Mouse (Mus musculus): ENCODE data around the gene Mocs3. TPM values are rescaled to one million over a fixed set of nuclear protein-coding genes. Genes with fewer than 3 reads are reported as not detected.

Gene Mocs3
- total and polyA plus RNA-seq, 3 experiments: 2.9 to 5.1 TPM; not detected in 1

DNA sequence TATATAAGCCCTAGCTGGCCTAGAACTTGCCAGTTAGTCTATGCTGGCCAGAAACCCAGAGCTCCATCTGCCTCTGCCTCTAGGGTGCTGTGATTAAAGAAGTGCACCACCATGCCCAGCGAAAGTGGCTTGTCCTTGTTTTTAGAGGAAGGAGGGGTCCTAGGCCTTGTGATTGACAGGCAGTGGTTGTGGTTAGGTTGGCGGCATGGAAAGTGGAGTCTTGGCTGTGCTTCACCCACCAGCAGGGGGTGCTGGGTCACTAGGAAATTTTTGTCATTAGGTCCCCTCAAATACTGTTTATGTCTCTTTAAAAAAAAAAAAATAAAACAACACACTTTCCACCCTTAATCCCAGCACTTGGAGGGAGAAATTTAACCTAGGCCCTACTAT, 18.4 kb downstream of the Mocs3 start:
- Histone ChIP-seq H3K9ac (ENCODE audit: control insufficient read depth, low read depth, low read length, poor library complexity, severe bottlenecking) (no peak overlapping the region), H3K4me1 (ENCODE audit: control insufficient read depth in 1 of 2, insufficient read depth in 2 of 2, low read length in 2 of 2) (no peaks in the 10 kb centered on the region), H3K27ac (ENCODE audit: control insufficient read depth, low read depth, low read length) (no peak overlapping the region), H3K36me3 (ENCODE audit: control insufficient read depth in 1 of 2, insufficient read depth in 2 of 2, low read length in 2 of 2) (no peaks in the 10 kb centered on the region), H3K9me3 (replicated peaks; ENCODE audit: insufficient read depth, low read length) (no peaks in the 10 kb centered on the region), H3K4me3 (ENCODE audit: control insufficient read depth in 1 of 2, insufficient read depth in 1 of 2, low read depth in 2 of 2, low read length in 2 of 2) (no peak overlapping the region), H3K27me3 (ENCODE audit: control insufficient read depth in 1 of 2, insufficient read depth in 2 of 2, low read length in 2 of 2) (no peaks in the 10 kb centered on the region), H3K79me2 (ENCODE audit: control insufficient read depth, insufficient read depth, low read length, poor library complexity) (no peaks in the 10 kb centered on the region)
- TF ChIP-seq TAL1 (IDR thresholded peaks at IDR 0.05; ENCODE audit: low read length) (no peak), SMC3 (IDR thresholded peaks at IDR 0.05; ENCODE audit: low read depth, low read length) (0 out of 2 replicates have a peak, but pooled peaks have one; percentile 23), SIN3A (IDR thresholded peaks at IDR 0.05; ENCODE audit: low read length) (no peak), ZNF384 (IDR thresholded peaks at IDR 0.05; ENCODE audit: low read depth, low read length) (peak; percentile 80), CTCF (IDR thresholded peaks at IDR 0.05 in 2 of 3, conservative IDR thresholded peaks at IDR 0.05 in 1 of 3; ENCODE audit: control insufficient read depth in 1 of 3, insufficient read depth in 1 of 3, low read depth in 2 of 3, low read length in 3 of 3, poor library complexity in 1 of 3, severe bottlenecking in 1 of 3) (peak; percentile 37 to 62 (median 58)), RAD21 (IDR thresholded peaks at IDR 0.05; ENCODE audit: low read depth, low read length) (peak; percentile 36)
- DNase-seq (ENCODE audit: low read depth, low spot score): peak; percentile 63

DNA sequence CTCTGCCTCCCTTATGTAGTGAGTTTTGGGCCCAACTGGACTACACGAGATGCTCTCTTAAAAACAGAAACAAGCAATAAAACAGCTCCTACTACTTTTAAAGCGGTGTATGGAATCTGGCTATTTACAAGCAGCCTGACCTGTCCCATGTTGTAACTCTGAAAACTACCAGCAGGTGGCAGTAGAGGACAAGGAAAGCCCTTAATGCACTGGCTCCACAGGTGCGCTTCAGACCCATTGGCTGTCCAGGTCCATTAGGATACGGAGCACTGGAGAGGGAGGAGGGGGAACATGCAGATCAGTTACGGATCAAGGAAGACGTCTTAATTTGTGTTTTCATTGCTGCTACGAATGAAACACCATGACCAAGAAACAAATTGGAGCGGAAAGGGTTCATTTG, 19.8 kb downstream of the Mocs3 start:
- H3K9me3 ChIP-seq (replicated peaks; ENCODE audit: insufficient read depth, low read length): no peaks in the 10 kb centered on the region
- peak; percentile 84 for DNase-seq (ENCODE audit: low read depth, low spot score)
- TF ChIP-seq GABPA (IDR thresholded peaks at IDR 0.05; ENCODE audit: low read depth, low read length): no peak
- TF ChIP-seq POLR2A (IDR thresholded peaks at IDR 0.05; ENCODE audit: control insufficient read depth in 1 of 2, insufficient read depth in 1 of 2, low read depth in 1 of 2, low read length in 2 of 2, poor library complexity in 1 of 2): no peak
- no peak for TF ChIP-seq KAT2A (conservative IDR thresholded peaks at IDR 0.05; ENCODE audit: low read depth, low read length)
- TF ChIP-seq NELFE (IDR thresholded peaks at IDR 0.05; ENCODE audit: low read depth, low read length): no peak
- no peak for TF ChIP-seq USF1 (IDR thresholded peaks at IDR 0.05; ENCODE audit: low read depth, low read length)
- no peak for TF ChIP-seq MAFK (IDR thresholded peaks at IDR 0.05; ENCODE audit: borderline replicate concordance, low read depth, low read length)
- no peak for TF ChIP-seq MEF2A (IDR thresholded peaks at IDR 0.05; ENCODE audit: extremely low read depth, insufficient replicate concordance, low read depth, low read length, poor library complexity, severe bottlenecking)
- TF ChIP-seq CHD2 (IDR thresholded peaks at IDR 0.05; ENCODE audit: low read length): no peak
- no peak for TF ChIP-seq SIN3A (IDR thresholded peaks at IDR 0.05; ENCODE audit: low read length)
- TF ChIP-seq TAL1 (IDR thresholded peaks at IDR 0.05; ENCODE audit: low read length): no peak
- TF ChIP-seq RAD21 (IDR thresholded peaks at IDR 0.05; ENCODE audit: low read depth, low read length): peak; percentile 95
- no peak for TF ChIP-seq MYB (IDR thresholded peaks at IDR 0.05; ENCODE audit: low read depth, low read length)
- no peak for TF ChIP-seq EP300 (IDR thresholded peaks at IDR 0.05; ENCODE audit: low read depth in 1 of 2, low read length in 2 of 2)
- TF ChIP-seq ZKSCAN1 (IDR thresholded peaks at IDR 0.05; ENCODE audit: low read depth, low read length): no peak
- TF ChIP-seq SMC3 (IDR thresholded peaks at IDR 0.05; ENCODE audit: low read depth, low read length): peak; percentile 77
- TF ChIP-seq ZC3H11A (IDR thresholded peaks at IDR 0.05; ENCODE audit: low read depth, low read length): peak; percentile 80
- no peak for TF ChIP-seq TBP (IDR thresholded peaks at IDR 0.05; ENCODE audit: low read depth, low read length)
- TF ChIP-seq ZNF384 (IDR thresholded peaks at IDR 0.05; ENCODE audit: low read depth, low read length): 0 out of 2 replicates have a peak, but pooled peaks have one; percentile 19
- TF ChIP-seq CTCF (IDR thresholded peaks at IDR 0.05 in 2 of 3, conservative IDR thresholded peaks at IDR 0.05 in 1 of 3; ENCODE audit: control insufficient read depth in 1 of 3, insufficient read depth in 1 of 3, low read depth in 2 of 3, low read length in 3 of 3, poor library complexity in 1 of 3, severe bottlenecking in 1 of 3): peak; percentile 78 to 95 (median 80)
- TF ChIP-seq JUND (IDR thresholded peaks at IDR 0.05; ENCODE audit: low read depth, low read length): no peak
- no peak overlapping the region for H3K27ac ChIP-seq (ENCODE audit: control insufficient read depth, low read depth, low read length)
- peak overlapping the region in 1 of 2 experiments; percentile 16; a peak in 1 of 4 replicates for H3K4me3 ChIP-seq (ENCODE audit: control insufficient read depth in 1 of 2, insufficient read depth in 1 of 2, low read depth in 2 of 2, low read length in 2 of 2)
- no peaks in the 10 kb centered on the region for H3K27me3 ChIP-seq (ENCODE audit: control insufficient read depth in 1 of 2, insufficient read depth in 2 of 2, low read length in 2 of 2)
- peak overlapping the region; percentile 24; the same call in 1 of the 2 replicates for H3K9ac ChIP-seq (ENCODE audit: control insufficient read depth, low read depth, low read length, poor library complexity, severe bottlenecking)
- H3K36me3 ChIP-seq (ENCODE audit: control insufficient read depth in 1 of 2, insufficient read depth in 2 of 2, low read length in 2 of 2): no peaks in the 10 kb centered on the region
- H3K4me1 ChIP-seq (ENCODE audit: control insufficient read depth in 1 of 2, insufficient read depth in 2 of 2, low read length in 2 of 2): no peaks in the 10 kb centered on the region
- H3K79me2 ChIP-seq (ENCODE audit: control insufficient read depth, insufficient read depth, low read length, poor library complexity): no peaks in the 10 kb centered on the region
